Mouse (Mus musculus) neural tube, embryonic 10.5 days (tissue): ENCODE data around the gene Ptprd.
"Not testable (repeated sequence)": the region's sequence is repeated elsewhere in the genome, so short reads cannot be mapped to it uniquely, and the experiment has no call there.

Source experiments
- DNase-seq: peaks from one replicate; pipeline ENCODE4 v3.0.0-alpha.2; 2017; ENCODE audit warnings: low spot score; ENCODE audit errors: extremely low spot score

Gene Ptprd

GRCm38 (mm10) chr4:76452286-76452685 is 1759.5 kb downstream of the Ptprd start:
- no peak for DNase-seq

DNA sequence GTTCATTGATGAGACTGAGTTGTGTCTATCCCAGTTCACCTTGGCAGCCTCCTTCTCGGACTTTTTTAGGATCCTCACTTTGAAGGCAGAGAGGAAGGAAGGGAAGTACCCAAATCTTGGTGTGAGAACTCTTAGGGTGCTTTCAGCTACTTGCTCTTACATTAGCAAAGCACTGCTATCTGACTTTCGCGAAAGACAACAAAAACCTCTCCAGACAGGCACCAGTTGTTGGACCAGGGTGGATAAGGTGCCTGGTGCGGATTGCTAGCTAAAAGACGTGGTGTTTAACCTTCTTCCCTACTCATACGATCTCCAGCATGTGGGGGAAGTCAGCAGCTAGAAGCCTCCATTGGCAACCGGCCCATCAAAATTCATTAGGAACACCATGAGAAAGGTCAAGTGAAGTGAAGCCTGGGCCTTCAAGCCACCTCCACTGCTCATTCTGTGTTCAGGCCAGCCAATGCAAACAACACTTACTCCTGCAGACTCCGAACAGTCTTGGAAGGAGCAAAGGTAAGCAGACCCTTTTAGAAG is 1760.7 kb downstream of the Ptprd start:
- DNase-seq, result no peak

GRCm38 (mm10) chr4:76450351-76451018 is 1761.3 kb downstream of the Ptprd start:
- peak; percentile 81 for DNase-seq

GRCm38 (mm10) chr4:76449466-76450350 is 1762.1 kb downstream of the Ptprd start:
- peak; percentile 86 for DNase-seq

DNA sequence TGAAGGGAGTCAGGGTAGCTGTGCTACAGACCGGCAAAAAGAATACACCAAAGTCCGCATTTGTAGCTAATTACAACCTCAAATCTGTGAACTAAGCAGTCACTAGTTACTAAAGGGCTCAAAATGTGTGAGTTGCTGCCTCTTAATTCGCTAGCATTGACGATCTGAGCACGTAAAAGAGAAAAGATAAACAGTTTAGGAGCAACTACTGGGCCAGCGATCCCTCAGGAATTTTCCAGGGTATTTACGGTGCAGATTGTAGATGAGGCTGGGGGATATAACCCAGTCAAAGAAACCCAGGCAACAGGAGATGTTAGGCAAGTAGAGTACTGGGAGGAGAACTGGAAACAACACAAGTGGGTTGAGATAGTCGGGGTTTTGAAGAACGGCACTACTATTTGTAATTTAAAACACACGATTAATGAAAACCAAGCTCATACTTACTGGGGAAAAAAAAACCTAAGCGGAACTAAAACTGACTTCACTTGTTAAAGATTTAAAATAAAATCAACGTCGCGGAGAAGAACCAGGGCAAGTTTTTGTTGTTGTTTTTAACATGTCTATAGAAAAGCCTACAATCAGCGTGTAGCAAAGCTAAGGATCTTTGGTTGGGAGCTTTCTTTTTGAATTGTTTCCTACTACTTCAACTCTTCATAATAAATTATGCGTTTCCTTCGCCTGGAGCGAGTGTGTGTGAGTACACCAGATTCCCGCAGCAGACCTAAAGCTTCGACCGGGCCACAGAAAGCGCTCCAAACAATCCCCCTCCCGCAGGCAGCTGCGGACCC is 1762.9 kb downstream of the Ptprd start:
- peak; percentile 27 for DNase-seq

DNA sequence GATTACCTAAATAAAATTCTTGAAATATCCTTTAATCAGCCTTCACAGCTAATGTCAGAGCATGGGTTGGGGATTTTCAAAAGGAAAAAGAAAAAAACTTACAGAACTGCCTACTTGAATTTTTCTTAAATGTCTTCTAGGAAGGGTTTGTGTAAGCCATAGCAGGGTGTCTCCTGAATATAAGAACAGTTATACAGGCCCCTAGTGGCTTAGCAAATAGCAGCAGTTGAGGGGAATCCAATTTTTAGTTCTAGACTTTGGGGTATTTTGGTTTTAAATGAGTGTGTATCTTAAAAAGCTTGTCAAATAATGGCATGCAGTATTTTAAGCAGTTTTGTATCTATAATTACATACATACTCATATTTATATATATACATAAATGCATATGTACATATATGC is 1764.4 kb downstream of the Ptprd start:
- DNase-seq, result no peak

- no peak for DNase-seq
Observed at GRCm38 (mm10) chr4:76444778-76445177, 1767.0 kb downstream of the Ptprd start.

DNA sequence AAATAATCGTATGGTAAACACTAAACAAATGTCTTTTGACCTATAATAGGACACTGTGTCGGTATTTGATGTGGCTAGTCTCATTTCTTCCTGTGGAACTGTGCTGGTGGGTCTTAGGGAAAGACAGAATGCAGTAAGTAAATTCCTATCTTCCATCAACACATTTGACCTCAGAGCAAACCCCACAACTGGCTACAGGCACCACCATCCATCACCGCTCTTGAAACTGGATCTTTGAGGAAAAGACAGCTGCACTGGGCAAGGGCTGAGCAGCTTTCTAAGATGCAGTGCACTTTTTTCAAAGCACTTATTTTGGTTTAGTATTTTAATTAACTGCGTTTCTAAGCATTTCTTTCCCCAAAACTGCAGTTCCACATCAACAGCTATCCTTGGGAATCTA is 1768.2 kb downstream of the Ptprd start:
- DNase-seq, result peak; percentile 32

DNA sequence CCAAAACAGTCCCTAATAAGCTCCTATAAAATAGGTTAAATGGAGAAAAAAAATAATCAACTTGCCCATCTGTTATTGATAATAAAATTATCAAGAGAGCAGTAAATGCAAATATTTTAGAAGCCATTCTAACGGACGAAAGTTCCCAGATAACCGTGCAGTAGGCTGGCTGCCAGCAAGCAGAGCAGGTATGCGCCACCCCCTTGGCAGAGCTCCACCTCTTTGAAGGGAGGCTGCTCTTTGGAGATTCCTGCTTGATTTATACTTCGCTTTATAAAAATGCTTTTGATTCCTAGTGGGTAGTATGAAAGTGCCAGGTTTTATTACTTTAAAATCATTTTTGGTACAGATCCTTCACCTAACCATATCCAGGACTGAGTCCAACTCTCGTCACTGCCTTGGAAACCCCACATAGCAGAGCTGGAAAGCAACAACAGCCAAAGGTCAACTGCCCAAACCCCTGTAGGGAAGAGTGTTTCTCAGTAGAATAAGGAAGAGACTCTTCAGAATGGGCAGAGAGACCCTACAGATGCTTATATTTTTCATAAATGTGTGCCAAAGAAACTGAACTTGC is 1770.9 kb downstream of the Ptprd start:
- DNase-seq, result no peak

GRCm38 (mm10) chr4:76438496-76439079 is 1773.2 kb downstream of the Ptprd start:
- no peak for DNase-seq

- DNase-seq, result no peak
Observed at GRCm38 (mm10) chr4:76438068-76438467, 1773.7 kb downstream of the Ptprd start.

DNA sequence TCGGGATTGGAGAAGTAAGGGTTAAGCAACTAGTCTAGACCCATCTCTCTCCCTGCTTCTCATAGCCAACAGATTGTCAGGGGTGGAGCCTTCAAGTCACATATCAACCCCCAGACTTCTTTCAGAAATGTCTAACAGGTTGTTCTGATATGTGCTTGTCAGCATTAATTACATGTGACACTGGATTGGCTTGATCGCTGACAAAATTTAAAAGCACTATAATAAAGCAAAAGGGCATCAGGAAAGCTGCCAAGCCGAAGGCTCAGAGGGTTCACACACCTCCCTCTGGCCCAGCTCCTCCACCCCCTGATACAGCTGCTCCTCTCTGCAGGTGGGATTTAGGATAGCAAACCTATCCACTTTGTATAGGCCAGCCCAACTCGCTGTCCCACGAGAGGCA is 1775.8 kb downstream of the Ptprd start:
- no peak for DNase-seq

GRCm38 (mm10) chr4:76429769-76430168 is 1782.0 kb downstream of the Ptprd start:
- DNase-seq, result no peak

- DNase-seq, result not testable (repeated sequence)
Observed at GRCm38 (mm10) chr4:76427036-76427435, 1784.7 kb downstream of the Ptprd start.

GRCm38 (mm10) chr4:76425230-76425575 is 1786.6 kb downstream of the Ptprd start:
- DNase-seq, result no peak

DNA sequence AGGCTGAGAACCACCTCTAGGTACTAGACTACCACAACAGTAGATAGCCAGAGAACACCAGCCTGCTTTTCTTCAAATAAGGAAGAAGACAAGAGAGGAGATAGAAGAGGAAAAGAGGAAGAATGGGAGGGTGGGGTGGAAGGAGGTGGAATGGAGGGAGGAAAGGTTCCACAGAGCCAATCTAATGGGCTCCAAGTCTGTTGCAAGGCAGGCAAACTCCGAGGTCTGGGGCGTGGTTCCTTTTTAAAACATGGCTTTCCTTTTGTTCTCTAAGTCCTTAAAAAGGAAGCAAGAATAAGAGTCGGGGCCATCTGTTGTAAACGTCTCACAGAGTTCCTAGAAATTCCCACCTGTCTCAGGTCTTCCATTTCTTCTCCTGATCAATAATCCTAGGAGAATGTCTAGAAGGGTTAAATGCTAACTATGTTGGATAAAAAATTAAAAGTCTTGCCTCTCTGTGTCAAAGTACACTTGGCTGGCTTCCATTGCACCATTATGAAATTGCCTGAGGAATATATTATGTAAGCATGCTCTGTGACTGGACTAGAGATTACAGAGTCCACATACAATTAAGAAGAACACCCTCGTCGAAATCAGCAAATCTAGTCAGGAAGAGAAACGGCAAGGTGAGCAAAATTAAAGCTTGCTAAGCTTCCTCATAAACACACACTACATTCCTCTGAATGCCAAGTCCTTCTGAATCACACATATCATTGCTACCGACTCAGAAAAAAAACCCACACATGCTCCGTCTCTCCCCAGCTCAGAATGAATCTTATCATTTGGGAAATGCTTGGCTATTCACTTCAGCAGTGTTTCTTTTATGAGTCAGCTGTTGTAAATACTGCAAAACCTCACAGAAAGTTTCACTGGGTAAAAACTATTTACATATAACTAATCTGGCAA is 1787.2 kb downstream of the Ptprd start:
- no peak for DNase-seq

GRCm38 (mm10) chr4:76422113-76422512 is 1789.6 kb downstream of the Ptprd start:
- DNase-seq, result no peak

DNA sequence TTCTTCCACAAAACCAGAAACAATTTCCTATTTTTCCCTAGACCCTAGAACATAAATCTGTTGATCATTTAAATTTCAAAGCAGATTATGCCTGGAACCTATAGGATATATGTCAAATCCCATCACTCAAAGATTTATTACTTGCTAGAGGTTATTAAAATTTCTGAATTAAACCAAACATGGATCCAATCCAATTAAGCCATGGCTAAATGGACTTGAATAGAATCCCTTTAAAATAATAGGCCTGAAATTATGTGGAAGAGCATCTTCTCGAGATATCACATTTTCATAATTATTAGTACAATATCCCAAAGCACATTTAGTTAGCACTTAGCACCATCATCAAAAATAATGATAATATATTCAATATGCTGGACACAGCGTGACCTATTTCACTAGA is 1792.1 kb downstream of the Ptprd start:
- no peak for DNase-seq

- no peak for DNase-seq
Observed at GRCm38 (mm10) chr4:76417676-76418075, 1794.1 kb downstream of the Ptprd start.

- no peak for DNase-seq
Observed at GRCm38 (mm10) chr4:76415624-76416023, 1796.1 kb downstream of the Ptprd start.
